Comparison of ENCODE assay signal across 19 mouse cellular contexts in the genomic region with DNA sequence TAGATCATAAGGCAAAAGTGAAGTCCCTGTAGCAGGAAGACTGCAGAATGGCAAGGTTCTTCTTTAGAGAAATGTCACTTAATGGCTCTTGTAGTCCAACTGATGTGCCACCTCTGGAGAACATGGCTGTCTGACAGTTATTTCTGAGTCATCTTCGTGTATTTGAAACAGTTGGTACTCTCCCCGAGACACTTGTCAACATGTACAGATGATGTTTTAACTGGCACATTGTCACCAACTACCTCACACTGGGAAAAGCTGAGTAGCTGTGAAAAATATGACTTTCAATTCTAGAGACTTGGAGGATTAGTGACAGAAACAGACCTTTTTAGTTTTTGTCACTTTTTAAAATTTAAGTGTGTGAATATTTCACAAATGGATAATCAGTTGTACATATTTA.
DNase-seq lines count a peak whose midpoint lies in the region; ATAC-seq and TF ChIP-seq lines count a peak whose summit lies in the region.
"Had no signal": no experiment of that assay in that cellular context is flagged by ENCODE, and none has a peak within 500 bp of the region (broad histone marks: within the 10 kb centered on the region; RNA-seq: fewer than 3 reads in every experiment).

No protein-coding gene starts in this region.

- intact Hi-C loops in heart, adult 2 months (cut with DNase I) = no loop called here
- intact Hi-C loops in gastrocnemius, adult 2 months (cut with DNase I) = no loop called here

- H3K4me2 ChIP-seq in forebrain, embryonic 14.5 days (ENCODE audit: low read length) = no peak overlapping the region
- no peak overlapping the region for H3K4me2 ChIP-seq in forebrain, postnatal 0 days (ENCODE audit: low read depth)
- H3K4me2 ChIP-seq: embryonic facial prominence, embryonic 12.5 days; forebrain, embryonic 13.5 days had no signal

- DNase-seq in forebrain, embryonic 14.5 days (ENCODE audit: low spot score) = peak; percentile 61
- DNase-seq in forebrain, postnatal 0 days = no peak
- DNase-seq in heart, adult 11 months = peak; percentile 27
- no peak for DNase-seq in heart, adult 2 months
- DNase-seq in brain, adult 2 months (ENCODE audit: low read depth, low spot score) = peak; percentile 59
- DNase-seq in gastrocnemius, adult 2 months = no peak
- no peak for DNase-seq in gastrocnemius, adult 8-10 months (ENCODE audit: low spot score in 2 of 2)
- DNase-seq: adrenal gland, adult 8-10 months; adrenal gland, postnatal 14 days; adrenal gland, postnatal 36 days; cerebellum, adult 11-12 months; cerebellum, adult 2 months; cerebellum, adult 9-10 months; cerebellum, postnatal 10 days; cerebellum, postnatal 25 days had no signal

- no peak for ATAC-seq in forebrain, embryonic 14.5 days
- ATAC-seq in forebrain, postnatal 0 days = no peak
- ATAC-seq: forebrain, embryonic 13.5 days; forebrain, embryonic 16.5 days had no signal

- H3K4me3 ChIP-seq in forebrain, embryonic 14.5 days (ENCODE audit: low read depth, low read length) = no peak overlapping the region
- no peak overlapping the region for H3K4me3 ChIP-seq in forebrain, postnatal 0 days (ENCODE audit: low read depth, low read length)
- no peak overlapping the region for H3K4me3 ChIP-seq in heart, adult 2 months
- H3K4me3 ChIP-seq in gastrocnemius, adult 2 months = no peak overlapping the region
- H3K4me3 ChIP-seq: embryonic facial prominence, embryonic 10.5 days; embryonic facial prominence, embryonic 12.5 days; forebrain, embryonic 13.5 days had no signal

- no peaks in the 10 kb centered on the region for H3K27me3 ChIP-seq in forebrain, embryonic 14.5 days (replicated peaks; ENCODE audit: control insufficient read depth, insufficient read depth, low read length)
- H3K27me3 ChIP-seq in forebrain, postnatal 0 days (ENCODE audit: insufficient read depth, low read length) = no peaks in the 10 kb centered on the region
- no peaks in the 10 kb centered on the region for H3K27me3 ChIP-seq in heart, adult 2 months (ENCODE audit: control insufficient read depth, insufficient read depth, low read length)
- H3K27me3 ChIP-seq: embryonic facial prominence, embryonic 12.5 days had no signal

- no peak for TF ChIP-seq CTCF in forebrain, postnatal 0 days (IDR thresholded peaks at IDR 0.05; ENCODE audit: low read depth)
- no peak for TF ChIP-seq CTCF in heart, adult 2 months (IDR thresholded peaks at IDR 0.05)
- TF ChIP-seq CTCF in gastrocnemius, adult 2 months (IDR thresholded peaks at IDR 0.05) = no peak

- no peaks in the 10 kb centered on the region for H3K36me3 ChIP-seq in forebrain, embryonic 14.5 days (ENCODE audit: control insufficient read depth, insufficient read depth, low read length)
- H3K36me3 ChIP-seq in forebrain, postnatal 0 days (ENCODE audit: insufficient read depth) = no peaks in the 10 kb centered on the region
- no peaks in the 10 kb centered on the region for H3K36me3 ChIP-seq in heart, adult 2 months (ENCODE audit: control insufficient read depth, insufficient read depth, low read length)
- H3K36me3 ChIP-seq: embryonic facial prominence, embryonic 10.5 days; embryonic facial prominence, embryonic 12.5 days had no signal

- H3K9ac ChIP-seq in forebrain, embryonic 14.5 days (ENCODE audit: low read length) = no peak overlapping the region
- H3K9ac ChIP-seq in forebrain, postnatal 0 days = no peak overlapping the region
- H3K9ac ChIP-seq in heart, adult 2 months (ENCODE audit: low read depth, low read length) = no peak overlapping the region
- H3K9ac ChIP-seq: embryonic facial prominence, embryonic 12.5 days; forebrain, embryonic 13.5 days had no signal

- no peak for TF ChIP-seq EP300 in heart, adult 2 months (IDR thresholded peaks at IDR 0.05; ENCODE audit: insufficient read depth, low read depth, low read length)

- H3K9me3 ChIP-seq in forebrain, embryonic 14.5 days (replicated peaks; ENCODE audit: control insufficient read depth, low read length) = no peaks in the 10 kb centered on the region
- no peaks in the 10 kb centered on the region for H3K9me3 ChIP-seq in forebrain, postnatal 0 days (ENCODE audit: low read length)
- H3K9me3 ChIP-seq: embryonic facial prominence, embryonic 10.5 days; embryonic facial prominence, embryonic 12.5 days; forebrain, embryonic 13.5 days had no signal

- H3K79me2 ChIP-seq in heart, adult 2 months (replicated peaks; ENCODE audit: control insufficient read depth, insufficient read depth, low read length) = no peaks in the 10 kb centered on the region

- 65% methylated on average over 2 of the region's 2 CpGs for WGBS in forebrain, embryonic 14.5 days
- 45% methylated on average over 2 of the region's 2 CpGs for WGBS in forebrain, postnatal 0 days
- 39% methylated on average over 2 of the region's 2 CpGs for WGBS in heart, adult 2 months

- H3K4me1 ChIP-seq in forebrain, embryonic 14.5 days (ENCODE audit: control insufficient read depth, insufficient read depth, low read length) = peaks cover 6% of the 10 kb centered on the region
- no peaks in the 10 kb centered on the region for H3K4me1 ChIP-seq in forebrain, postnatal 0 days (ENCODE audit: insufficient read depth)
- no peaks in the 10 kb centered on the region for H3K4me1 ChIP-seq in heart, adult 2 months (ENCODE audit: control insufficient read depth, insufficient read depth, low read length)
- H3K4me1 ChIP-seq: embryonic facial prominence, embryonic 12.5 days had no signal

- TF ChIP-seq POLR2A in heart, adult 2 months (IDR thresholded peaks at IDR 0.05; ENCODE audit: insufficient read depth, low read depth, low read length) = no peak

- H3K27ac ChIP-seq in forebrain, embryonic 14.5 days (ENCODE audit: low read depth, low read length) = no peak overlapping the region
- no peak overlapping the region for H3K27ac ChIP-seq in forebrain, postnatal 0 days (ENCODE audit: low read depth, low read length)
- H3K27ac ChIP-seq in heart, adult 2 months = no peak overlapping the region
- no peak overlapping the region for H3K27ac ChIP-seq in gastrocnemius, adult 2 months
- H3K27ac ChIP-seq: embryonic facial prominence, embryonic 10.5 days; embryonic facial prominence, embryonic 12.5 days; forebrain, embryonic 13.5 days had no signal

Comparison
In these comparisons a context has a peak if more than half of its experiments do, and no peak if none do; other contexts are left out.
1. DNase-seq: peak in forebrain, embryonic 14.5 days (single experiment), heart, adult 11 months (single experiment) and brain, adult 2 months (single experiment); none in forebrain, postnatal 0 days (single experiment), heart, adult 2 months (0 of 2), gastrocnemius, adult 2 months (single experiment) and gastrocnemius, adult 8-10 months (0 of 2).